7 mouse cellular contexts compared by ENCODE assay signal in the genomic region with DNA sequence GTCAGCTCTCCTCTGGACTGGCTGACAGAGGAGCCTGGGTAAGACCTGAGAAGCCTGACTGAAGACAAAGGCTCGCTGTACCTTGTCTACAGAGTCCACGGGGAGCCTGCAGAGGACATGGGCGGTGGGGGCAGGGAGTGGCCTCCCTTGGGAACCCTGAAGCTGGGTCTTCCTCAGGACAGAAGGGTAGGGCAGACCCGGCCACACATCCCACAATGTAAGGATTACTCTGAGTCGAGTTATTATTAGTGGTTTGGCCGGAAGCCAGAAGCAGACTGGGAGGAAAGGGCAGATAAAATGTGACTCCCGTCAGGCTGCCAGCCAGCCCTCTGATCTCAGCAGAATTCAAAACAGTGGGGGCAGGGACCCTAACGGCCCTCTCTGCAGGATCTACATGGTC. TPM values are rescaled to one million over a fixed set of nuclear protein-coding genes. Genes with fewer than 3 reads are reported as not detected.
A peak's percentile ranks its signal among the peaks of the same experiment; 100 is the strongest.
DNase-seq lines count a peak whose midpoint lies in the region; ATAC-seq lines count a peak whose summit lies in the region.

No protein-coding gene starts in this region.

- no peaks in the 10 kb centered on the region for H3K9me3 ChIP-seq in heart, embryonic 11.5 days (replicated peaks; ENCODE audit: control insufficient read depth, low read length)
- H3K9me3 ChIP-seq in lung, embryonic 16.5 days (ENCODE audit: control insufficient read depth, low read length) = no peaks in the 10 kb centered on the region

- H3K4me2 ChIP-seq in heart, embryonic 11.5 days = peak overlapping the region; percentile 62
- peak overlapping the region; percentile 26 for H3K4me2 ChIP-seq in lung, embryonic 16.5 days (ENCODE audit: low read depth, low read length)

- peaks cover 82% of the 10 kb centered on the region for H3K4me1 ChIP-seq in heart, embryonic 11.5 days (ENCODE audit: control insufficient read depth, insufficient read depth, low read length)
- peaks cover 61% of the 10 kb centered on the region for H3K4me1 ChIP-seq in lung, embryonic 16.5 days (replicated peaks; ENCODE audit: control insufficient read depth, insufficient read depth, low read length)

- DNase-seq in adrenal gland, postnatal 10 days = peak; percentile 86
- DNase-seq in embryo, embryonic 10.5 days (ENCODE audit: low spot score) = peak; percentile 52
- peak; percentile 89 for DNase-seq in kidney, adult 9 months
- peak; percentile 69 for DNase-seq in ovary, postnatal 36 days (ENCODE audit: low spot score)

- no peaks in the 10 kb centered on the region for H3K36me3 ChIP-seq in heart, embryonic 11.5 days (ENCODE audit: control insufficient read depth, insufficient read depth, low read length)
- H3K36me3 ChIP-seq in lung, embryonic 16.5 days (ENCODE audit: control insufficient read depth, insufficient read depth, low read length) = no peaks in the 10 kb centered on the region

- peak; percentile 63 for ATAC-seq in heart, embryonic 11.5 days (replicated peaks; ENCODE audit: insufficient number of reproducible peaks, low FRiP score, low TSS enrichment)
- peak; percentile 78 for ATAC-seq in lung, embryonic 16.5 days (ENCODE audit: low read depth)
- ATAC-seq in activated CD4-positive, CD25-positive, alpha-beta regulatory T cell, adult 4 months = no peak

- no peaks in the 10 kb centered on the region for H3K27me3 ChIP-seq in heart, embryonic 11.5 days (ENCODE audit: control insufficient read depth, insufficient read depth, low read length)
- no peaks in the 10 kb centered on the region for H3K27me3 ChIP-seq in lung, embryonic 16.5 days (ENCODE audit: control insufficient read depth, insufficient read depth, low read depth, low read length)

- WGBS in heart, embryonic 11.5 days (ENCODE audit: insufficient replicate concordance) = 4% methylated on average over 8 of the region's 8 CpGs
- 1% methylated on average over 8 of the region's 8 CpGs for WGBS in lung, embryonic 16.5 days

- H3K27ac ChIP-seq in heart, embryonic 11.5 days (ENCODE audit: low read depth, low read length) = peak overlapping the region; percentile 96
- peak overlapping the region; percentile 77 for H3K27ac ChIP-seq in lung, embryonic 16.5 days (ENCODE audit: low read length)

- peak overlapping the region; percentile 8; the same call in 1 of the 2 replicates for H3K4me3 ChIP-seq in heart, embryonic 11.5 days (ENCODE audit: low read depth, low read length)
- H3K4me3 ChIP-seq in lung, embryonic 16.5 days (ENCODE audit: low read length) = no peak overlapping the region

- peak overlapping the region; percentile 67 for H3K9ac ChIP-seq in heart, embryonic 11.5 days (ENCODE audit: low read depth, low read length)
- peak overlapping the region; percentile 42 for H3K9ac ChIP-seq in lung, embryonic 16.5 days (ENCODE audit: low read length)

RNA-seq across cellular contexts. Expression of a gene that starts 30.4 kb away (rescaled TPM):
- total RNA-seq in adrenal gland, postnatal 10 days (2021) = 10 to 100 TPM; 19.8 to 22.1 TPM
- 6.3 and 7.8 TPM in 2 replicates for polyA plus RNA-seq in heart, embryonic 11.5 days (2014; fragmentation: Nextera tagmentation; extraction: Ambion mirVana)
- polyA plus RNA-seq in lung, embryonic 16.5 days (2015; fragmentation: Nextera tagmentation; extraction: Ambion mirVana) = 4.6 and 5.5 TPM in 2 replicates
- under 1 TPM; 0.25 to 0.42 TPM for polyA plus RNA-seq in activated CD4-positive, CD25-positive, alpha-beta regulatory T cell, adult 4 months (2017; shearing (Covaris generic))
